Mouse (Mus musculus): ENCODE results near the gene Utp4.
"Not testable (repeated sequence)": the region's sequence is repeated elsewhere in the genome, so short reads cannot be mapped to it uniquely, and the experiment has no call there.

Gene Utp4

GRCm38 (mm10) chr8:106893481-106894156 is at the start of gene Utp4:
Gene Utp4 (plus strand): TSS chr8:106893636.
- peak; percentile 87 for DNase-seq (ENCODE audit: low spot score)

- DNase-seq (ENCODE audit: low spot score): no peak
Observed at GRCm38 (mm10) chr8:106850034-106850433, 43.4 kb upstream of the Utp4 start.

- no peak for DNase-seq (ENCODE audit: low spot score)
Observed at GRCm38 (mm10) chr8:106854534-106855241, 38.7 kb upstream of the Utp4 start.

- no peak for DNase-seq (ENCODE audit: low spot score)
Observed at GRCm38 (mm10) chr8:106855242-106855562, 38.2 kb upstream of the Utp4 start.

GRCm38 (mm10) chr8:106862845-106863244 is 30.6 kb upstream of the Utp4 start:
- DNase-seq (ENCODE audit: low spot score): no peak

- DNase-seq (ENCODE audit: low spot score): no peak
Observed at GRCm38 (mm10) chr8:106865354-106865753, 28.1 kb upstream of the Utp4 start.

- DNase-seq (ENCODE audit: low spot score): no peak
Observed at GRCm38 (mm10) chr8:106870051-106870450, 23.4 kb upstream of the Utp4 start, which contains the start of gene Has3. Gene Has3 (plus strand): TSS chr8:106870242.

GRCm38 (mm10) chr8:106870537-106871327 is 22.7 kb upstream of the Utp4 start:
- peak; percentile 13 for DNase-seq (ENCODE audit: low spot score)

GRCm38 (mm10) chr8:106871328-106871926 is 22.0 kb upstream of the Utp4 start:
- DNase-seq (ENCODE audit: low spot score): no peak

GRCm38 (mm10) chr8:106871931-106872371 is 21.5 kb upstream of the Utp4 start:
- no peak for DNase-seq (ENCODE audit: low spot score)

GRCm38 (mm10) chr8:106872454-106873034 is 20.9 kb upstream of the Utp4 start:
- DNase-seq (ENCODE audit: low spot score): no peak

GRCm38 (mm10) chr8:106880121-106880707 is 13.2 kb upstream of the Utp4 start:
- no peak for DNase-seq (ENCODE audit: low spot score)

- DNase-seq (ENCODE audit: low spot score): not testable (repeated sequence)
Observed at GRCm38 (mm10) chr8:106884094-106884493, 9.3 kb upstream of the Utp4 start.

GRCm38 (mm10) chr8:106884826-106885400 is 8.5 kb upstream of the Utp4 start:
- DNase-seq (ENCODE audit: low spot score): not testable (repeated sequence)

- peak; percentile 72 for DNase-seq (ENCODE audit: low spot score)
Observed at GRCm38 (mm10) chr8:106887336-106888189, 5.9 kb upstream of the Utp4 start.

- no peak for DNase-seq (ENCODE audit: low spot score)
Observed at GRCm38 (mm10) chr8:106888803-106889202, 4.6 kb upstream of the Utp4 start.

- peak; percentile 34 for DNase-seq (ENCODE audit: low spot score)
Observed at GRCm38 (mm10) chr8:106892210-106892805, 1.1 kb upstream of the Utp4 start.

GRCm38 (mm10) chr8:106892806-106893451 is 507 bp upstream of the Utp4 start:
- DNase-seq (ENCODE audit: low spot score): peak; percentile 6

- no peak for DNase-seq (ENCODE audit: low spot score)
Observed at GRCm38 (mm10) chr8:106899473-106899872, 6.0 kb downstream of the Utp4 start.

All from T-cell, adult 2 months (primary cell).